Mouse (Mus musculus) heart, embryonic 15.5 days (tissue): ENCODE measurements around the gene Rab1b. TPM values are rescaled to one million over a fixed set of nuclear protein-coding genes. Genes with fewer than 3 reads are reported as not detected.
"Not testable (repeated sequence)": the region's sequence is repeated elsewhere in the genome, so short reads cannot be mapped to it uniquely, and the experiment has no call there.

ENCODE experiments used
- ATAC-seq: fragments of 200-750 bp; cut with Nextera tagmentation; replicated peaks from 2 replicates; pipeline ENCODE4 v1.8.0; 2017; ENCODE audit warnings: low read depth, moderate TSS enrichment; ENCODE audit not compliant: insufficient number of reproducible peaks, insufficient read depth, low FRiP score
- H3K27ac ChIP-seq: fragments of 300-500 bp; sonication (generic); 2 replicates; pipeline ENCODE4 v1.5.1; 2015; ENCODE audit warnings: mild to moderate bottlenecking, inconsistent platforms
- H3K27me3 ChIP-seq: fragments of 300-500 bp; sonication (generic); 2 replicates; pipeline ENCODE4 v1.6.1; 2015; ENCODE audit warnings: inconsistent platforms
- H3K36me3 ChIP-seq: fragments of 300-500 bp; sonication (generic); 2 replicates; pipeline ENCODE4 v1.6.1; 2015; ENCODE audit warnings: mild to moderate bottlenecking, inconsistent platforms
- H3K4me1 ChIP-seq: fragments of 300-500 bp; sonication (generic); replicated peaks from 2 replicates; pipeline ENCODE4 v1.6.1; 2015; ENCODE audit warnings: inconsistent platforms
- H3K4me2 ChIP-seq: fragments of 300-500 bp; sonication (generic); 2 replicates; pipeline ENCODE4 v1.6.1; 2015; ENCODE audit warnings: inconsistent platforms, mild to moderate bottlenecking, moderate library complexity
- H3K4me3 ChIP-seq: fragments of 300-500 bp; sonication (generic); 2 replicates; pipeline ENCODE4 v1.5.1; 2015; ENCODE audit warnings: mild to moderate bottlenecking, inconsistent platforms
- H3K9ac ChIP-seq: fragments of 300-500 bp; sonication (generic); 2 replicates; pipeline ENCODE4 v1.6.1; 2015; ENCODE audit warnings: mild to moderate bottlenecking, inconsistent platforms
- H3K9me3 ChIP-seq: fragments of 300-500 bp; sonication (generic); replicated peaks from 2 replicates; pipeline ENCODE4 v1.6.1; 2016; ENCODE audit warnings: inconsistent platforms
- WGBS: fragments of 180-500 bp; shearing (Covaris S2); methylation state at CpG from one replicate; pipeline ENCODE4 v1.1.7; 2015; ENCODE audit warnings: mixed read lengths; 5-methylcytosine and 5-hydroxymethylcytosine counted together
- polyA plus RNA-seq: library from polyadenylated mRNA; unstranded; fragments of >200 nt; fragmentation: Nextera tagmentation; extraction: Ambion mirVana; gene quantifications from 2 replicates; pipeline ENCODE4 v1.2.1, GENCODE M21; 2015

Rab1b gene
- 208 and 236 TPM in 2 replicates for polyA plus RNA-seq

DNA sequence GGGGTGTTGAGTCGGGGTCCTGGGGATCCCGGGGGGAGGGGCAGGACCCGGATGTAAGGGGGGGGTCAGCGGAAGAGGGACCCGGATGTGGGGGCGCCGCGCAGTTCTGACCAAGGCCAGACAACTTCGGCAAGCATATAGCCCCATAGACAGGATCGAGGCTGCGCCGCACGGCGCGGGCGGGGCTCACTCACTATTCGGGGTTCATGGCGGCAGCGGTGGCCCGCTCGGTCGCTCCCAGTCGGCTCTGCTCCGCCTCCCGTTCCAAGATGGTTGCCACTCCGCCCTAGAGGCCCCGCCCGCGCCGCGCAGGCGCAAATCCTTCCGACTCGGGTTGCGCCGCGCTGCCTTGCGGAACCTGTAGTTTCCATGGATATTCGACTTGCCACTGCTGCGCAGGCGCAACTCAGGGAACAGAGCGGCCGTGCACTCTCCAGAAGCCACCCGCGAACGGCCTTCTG, at the start of gene Rab1b:
Gene Rab1b (minus strand): TSS at position 342 of the 461 bp plus-strand sequence.
- Histone ChIP-seq H3K27me3 (no peaks in the 10 kb centered on the region), H3K4me1 (peaks cover 22% of the 10 kb centered on the region), H3K9me3 (no peaks in the 10 kb centered on the region), H3K4me3 (peak within 1 kb of the TSS; percentile 88), H3K27ac (peak within 1 kb of the TSS; percentile 96), H3K36me3 (peaks cover 62% of the 10 kb centered on the region), H3K9ac (peak within 1 kb of the TSS; percentile 90), H3K4me2 (peak within 1 kb of the TSS; percentile 87)
- ATAC-seq = peak; percentile 92
- under 1% methylated on average over 46 of the region's 46 CpGs for WGBS

GRCm38 (mm10) chr19:5152261-5152660, 45.4 kb upstream of the Rab1b start:
- H3K36me3 ChIP-seq = peaks cover 16% of the 10 kb centered on the region; the same call in 1 of the 2 replicates
- H3K4me3 ChIP-seq = no peak overlapping the region
- no peak for ATAC-seq
- H3K27ac ChIP-seq = no peak overlapping the region
- no peaks in the 10 kb centered on the region for H3K27me3 ChIP-seq
- WGBS = 88% methylated on average over 6 of the region's 6 CpGs
- no peak overlapping the region for H3K9ac ChIP-seq
- no peaks in the 10 kb centered on the region for H3K4me1 ChIP-seq
- H3K4me2 ChIP-seq = no peak overlapping the region
- H3K9me3 ChIP-seq = no peaks in the 10 kb centered on the region

DNA sequence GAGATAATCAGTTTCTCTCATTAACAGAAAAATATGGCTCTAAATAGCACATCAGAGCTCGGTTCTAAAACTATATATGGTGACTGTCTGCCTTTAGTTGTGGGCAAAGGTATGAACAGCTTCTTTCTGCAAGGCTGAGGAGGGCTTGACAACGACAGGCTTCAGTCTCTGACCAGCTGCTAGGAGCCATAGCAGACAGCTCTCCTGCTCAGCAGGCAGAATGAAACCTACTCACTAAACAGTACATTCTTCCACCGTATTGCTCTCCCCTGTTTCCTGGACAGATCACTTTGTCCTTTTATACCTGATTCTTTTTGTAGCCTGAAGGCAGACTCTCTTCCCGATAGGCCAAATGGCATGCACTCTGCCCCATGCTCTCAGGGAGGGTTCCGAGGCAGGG, 44.9 kb upstream of the Rab1b start:
- ATAC-seq = no peak
- peaks cover 16% of the 10 kb centered on the region; the same call in 1 of the 2 replicates for H3K36me3 ChIP-seq
- H3K4me3 ChIP-seq = no peak overlapping the region
- no peaks in the 10 kb centered on the region for H3K9me3 ChIP-seq
- 82% methylated on average over 5 of the region's 5 CpGs for WGBS
- no peaks in the 10 kb centered on the region for H3K4me1 ChIP-seq
- no peak overlapping the region for H3K4me2 ChIP-seq
- no peak overlapping the region for H3K9ac ChIP-seq
- no peak overlapping the region for H3K27ac ChIP-seq
- no peaks in the 10 kb centered on the region for H3K27me3 ChIP-seq

DNA sequence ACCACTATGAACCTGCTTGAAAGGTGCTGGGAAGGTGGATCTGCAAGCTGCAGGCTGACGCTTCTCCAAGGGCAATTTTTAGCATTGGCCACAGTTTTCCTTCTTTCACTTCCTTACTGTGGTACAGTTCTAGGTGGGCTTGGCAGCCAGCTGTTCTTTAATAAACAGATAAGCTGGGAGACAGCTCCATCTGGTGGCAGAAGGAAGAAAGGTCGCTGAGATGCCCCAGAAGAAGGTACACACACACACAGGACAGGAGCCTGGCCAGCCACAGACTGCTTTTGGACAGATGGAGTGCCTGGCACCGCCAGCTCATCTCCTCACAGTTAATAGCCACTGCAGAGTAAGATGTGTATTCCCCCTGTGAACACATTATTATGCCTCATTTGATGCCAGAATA, 44.5 kb upstream of the Rab1b start:
- WGBS = 44% methylated on average over 3 of the region's 3 CpGs
- no peaks in the 10 kb centered on the region for H3K9me3 ChIP-seq
- no peak overlapping the region for H3K27ac ChIP-seq
- H3K4me1 ChIP-seq = no peaks in the 10 kb centered on the region
- no peak overlapping the region for H3K4me2 ChIP-seq
- ATAC-seq = no peak
- H3K9ac ChIP-seq = no peak overlapping the region
- peaks cover 16% of the 10 kb centered on the region; the same call in 1 of the 2 replicates for H3K36me3 ChIP-seq
- H3K4me3 ChIP-seq = no peak overlapping the region
- H3K27me3 ChIP-seq = no peaks in the 10 kb centered on the region

- H3K4me1 ChIP-seq = no peaks in the 10 kb centered on the region
- no peak for ATAC-seq
- no peaks in the 10 kb centered on the region for H3K27me3 ChIP-seq
Observed at GRCm38 (mm10) chr19:5150358-5150757, 43.5 kb upstream of the Rab1b start.

DNA sequence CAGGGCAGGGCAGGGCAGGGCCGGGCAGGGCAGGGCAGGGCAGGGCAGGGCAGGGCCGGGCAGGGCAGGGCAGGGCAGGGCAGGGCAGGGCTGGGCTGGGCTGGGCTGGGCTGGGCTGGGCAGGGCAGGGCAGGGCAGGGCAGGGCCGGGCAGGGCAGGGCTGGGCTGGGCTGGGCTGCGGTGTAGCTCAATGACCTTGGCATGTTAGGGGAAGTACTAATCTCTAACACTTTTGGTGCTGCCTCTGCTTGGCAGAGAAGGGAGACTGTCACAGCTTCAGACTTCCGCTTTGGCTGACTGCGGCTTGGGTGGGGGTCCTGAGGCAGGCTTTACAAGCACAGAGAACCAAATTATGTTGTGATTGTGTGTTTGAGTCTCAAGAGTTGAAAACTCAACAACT, 42.2 kb upstream of the Rab1b start:
- H3K36me3 ChIP-seq = peaks cover 16% of the 10 kb centered on the region
- not testable (repeated sequence) for ATAC-seq

More at GRCm38 (mm10) chr19:5150358-5150757, 43.5 kb upstream of the Rab1b start:
- no peak overlapping the region for H3K27ac ChIP-seq
- no peaks in the 10 kb centered on the region for H3K9me3 ChIP-seq
- WGBS = 88% methylated on average over 6 of the region's 6 CpGs
- H3K4me3 ChIP-seq = no peak overlapping the region
- no peak overlapping the region for H3K4me2 ChIP-seq
- H3K36me3 ChIP-seq = peaks cover 16% of the 10 kb centered on the region; the same call in 1 of the 2 replicates
- H3K9ac ChIP-seq = no peak overlapping the region

DNA sequence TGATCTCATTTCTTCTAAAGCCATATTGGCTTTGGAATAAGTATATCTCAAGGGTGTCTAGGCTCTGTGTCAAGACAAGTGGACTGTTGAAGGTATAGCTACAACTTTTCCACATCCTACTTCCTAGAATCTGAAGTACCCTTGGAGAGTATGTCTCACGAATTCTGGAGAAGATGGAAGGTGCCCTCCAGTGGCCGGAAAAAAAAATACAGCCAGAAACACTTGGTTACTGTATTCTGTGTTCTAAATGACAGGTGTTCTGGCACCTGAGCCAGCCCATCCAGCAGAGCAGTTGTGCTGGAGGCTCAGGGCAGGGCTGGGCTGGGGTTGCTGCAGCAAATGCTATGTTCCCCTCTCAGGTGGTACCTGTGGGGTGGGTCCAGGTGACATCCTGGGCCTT, 32.8 kb upstream of the Rab1b start:
- H3K36me3 ChIP-seq = peaks cover 27% of the 10 kb centered on the region
- no peaks in the 10 kb centered on the region for H3K27me3 ChIP-seq
- no peak overlapping the region for H3K4me3 ChIP-seq
- H3K9ac ChIP-seq = no peak overlapping the region
- H3K9me3 ChIP-seq = no peaks in the 10 kb centered on the region
- no peak overlapping the region for H3K27ac ChIP-seq
- no peaks in the 10 kb centered on the region for H3K4me1 ChIP-seq
- WGBS = 8% methylated on average over 2 of the region's 2 CpGs
- no peak overlapping the region for H3K4me2 ChIP-seq
- no peak for ATAC-seq

More for the DNA sequence above, 42.2 kb upstream of the Rab1b start:
- not testable (repeated sequence) for H3K4me3 ChIP-seq, H3K4me2 ChIP-seq, H3K4me1 ChIP-seq, H3K27ac ChIP-seq, H3K27me3 ChIP-seq, H3K9me3 ChIP-seq, H3K9ac ChIP-seq
- WGBS = 74% methylated on average over 5 of the region's 6 CpGs

- H3K4me2 ChIP-seq = no peak overlapping the region
- H3K4me3 ChIP-seq = no peak overlapping the region
- no peaks in the 10 kb centered on the region for H3K4me1 ChIP-seq
- 65% methylated on average over 4 of the region's 4 CpGs for WGBS
- no peak for ATAC-seq
- no peaks in the 10 kb centered on the region for H3K9me3 ChIP-seq
- H3K36me3 ChIP-seq = peaks cover 9% of the 10 kb centered on the region
- H3K27me3 ChIP-seq = no peaks in the 10 kb centered on the region
- no peak overlapping the region for H3K9ac ChIP-seq
- H3K27ac ChIP-seq = no peak overlapping the region
Observed at GRCm38 (mm10) chr19:5131237-5131636, 24.4 kb upstream of the Rab1b start.

- Histone ChIP-seq H3K4me1 (no peaks in the 10 kb centered on the region), H3K27ac (no peak overlapping the region), H3K9me3 (no peaks in the 10 kb centered on the region), H3K4me3 (no peak overlapping the region), H3K4me2 (no peak overlapping the region), H3K36me3 (peaks cover 6% of the 10 kb centered on the region), H3K9ac (no peak overlapping the region), H3K27me3 (no peaks in the 10 kb centered on the region)
- ATAC-seq = no peak
- WGBS = 52% methylated on average over 1 of the region's 1 CpGs
Observed at GRCm38 (mm10) chr19:5129770-5130169, 22.9 kb upstream of the Rab1b start.

DNA sequence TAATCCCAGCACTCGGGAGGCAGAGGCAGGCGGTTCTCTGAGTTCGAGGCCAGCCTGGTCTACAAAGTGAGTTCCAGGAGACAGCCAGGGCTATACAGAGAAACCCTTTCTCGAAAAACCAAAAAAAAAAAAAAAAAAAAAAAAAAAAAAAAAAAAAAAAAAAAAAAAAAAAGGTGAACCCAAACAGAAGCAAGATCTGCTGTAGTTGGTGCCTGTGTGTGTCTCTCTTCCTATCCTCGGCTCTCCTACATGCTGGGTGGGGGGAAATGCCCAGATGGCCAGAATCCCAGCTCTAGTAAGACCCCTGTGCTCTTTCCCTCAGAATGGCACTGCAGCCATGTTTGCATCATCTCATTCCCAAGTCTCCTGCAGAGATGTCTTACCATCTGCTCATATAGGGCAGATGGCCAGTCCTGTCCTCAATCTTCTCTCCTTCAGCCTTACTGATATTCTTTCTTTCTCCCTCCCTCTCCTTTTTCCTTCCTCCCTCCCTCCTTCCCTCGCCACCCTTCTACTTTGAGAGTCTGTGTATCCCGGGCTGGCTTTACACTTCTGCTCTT, 17.3 kb upstream of the Rab1b start:
- no peaks in the 10 kb centered on the region for H3K27me3 ChIP-seq
- 56% methylated on average over 7 of the region's 7 CpGs for WGBS
- H3K4me2 ChIP-seq = no peak overlapping the region
- no peaks in the 10 kb centered on the region for H3K36me3 ChIP-seq
- no peak overlapping the region for H3K4me3 ChIP-seq
- no peak overlapping the region for H3K9ac ChIP-seq
- no peaks in the 10 kb centered on the region for H3K9me3 ChIP-seq
- peaks cover 6% of the 10 kb centered on the region; the same call in 1 of the 2 replicates for H3K4me1 ChIP-seq
- ATAC-seq = no peak
- no peak overlapping the region for H3K27ac ChIP-seq

- H3K4me1 ChIP-seq = peaks cover 14% of the 10 kb centered on the region
- H3K9ac ChIP-seq = no peak overlapping the region
- H3K4me2 ChIP-seq = no peak overlapping the region
- no peak overlapping the region for H3K4me3 ChIP-seq
- WGBS = 76% methylated on average over 3 of the region's 3 CpGs
- no peaks in the 10 kb centered on the region for H3K36me3 ChIP-seq
- no peaks in the 10 kb centered on the region for H3K9me3 ChIP-seq
- ATAC-seq = no peak
- H3K27ac ChIP-seq = no peak overlapping the region
- no peaks in the 10 kb centered on the region for H3K27me3 ChIP-seq
Observed at GRCm38 (mm10) chr19:5123241-5123640, 16.4 kb upstream of the Rab1b start.

DNA sequence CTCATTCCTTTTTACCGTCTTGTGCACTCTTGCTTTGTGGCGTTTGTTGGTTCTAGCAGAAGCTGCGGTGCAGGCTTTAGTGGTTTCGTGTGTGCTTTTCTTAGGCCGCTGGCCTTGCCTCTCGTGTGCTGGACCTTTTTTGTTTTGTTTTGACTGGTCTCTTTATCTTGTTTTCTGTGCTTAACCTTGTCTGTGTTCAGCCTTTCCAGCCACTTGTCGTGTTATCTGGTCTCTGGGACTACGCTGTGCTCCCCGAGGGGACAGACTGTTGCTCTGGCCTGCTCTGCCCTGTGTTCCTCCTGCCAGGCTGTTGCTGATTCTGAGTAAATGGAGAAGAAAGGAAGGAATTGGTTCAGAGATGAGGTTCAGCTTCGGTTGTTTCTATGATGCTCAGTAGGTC, 15.6 kb upstream of the Rab1b start:
- Histone ChIP-seq H3K27ac (no peak overlapping the region), H3K4me2 (no peak overlapping the region), H3K27me3 (no peaks in the 10 kb centered on the region), H3K36me3 (no peaks in the 10 kb centered on the region), H3K4me3 (no peak overlapping the region), H3K4me1 (peaks cover 14% of the 10 kb centered on the region), H3K9me3 (no peaks in the 10 kb centered on the region), H3K9ac (no peak overlapping the region)
- 44% methylated on average over 10 of the region's 10 CpGs for WGBS
- ATAC-seq = no peak
